Mouse (Mus musculus) liver, embryonic 15.5 days (tissue): ENCODE measurements around the gene Tlr2. TPM values are rescaled to one million over a fixed set of nuclear protein-coding genes. Genes with fewer than 3 reads are reported as not detected.
"Not testable (repeated sequence)": the region's sequence is repeated elsewhere in the genome, so short reads cannot be mapped to it uniquely, and the experiment has no call there.

ENCODE experiments used
- ATAC-seq: fragments of 200-750 bp; cut with Nextera tagmentation; 2 replicates; pipeline ENCODE4 v1.8.0; 2017; ENCODE audit warnings: moderate number of reproducible peaks, mild to moderate bottlenecking, moderate library complexity; ENCODE audit not compliant: insufficient read depth
- H3K27ac ChIP-seq: fragments of 300-500 bp; sonication (generic); replicated peaks from 2 replicates; pipeline ENCODE4 v1.5.1; 2015; ENCODE audit warnings: mild to moderate bottlenecking, inconsistent platforms
- H3K27me3 ChIP-seq: fragments of 300-500 bp; sonication (generic); 2 replicates; pipeline ENCODE4 v1.6.1; 2015; ENCODE audit warnings: mild to moderate bottlenecking, inconsistent platforms
- H3K36me3 ChIP-seq: fragments of 300-500 bp; sonication (generic); replicated peaks from 2 replicates; pipeline ENCODE4 v1.6.1; 2015; ENCODE audit warnings: moderate library complexity, mild to moderate bottlenecking, inconsistent platforms
- H3K4me1 ChIP-seq: fragments of 300-500 bp; sonication (generic); replicated peaks from 2 replicates; pipeline ENCODE4 v1.6.1; 2015; ENCODE audit warnings: inconsistent platforms
- H3K4me2 ChIP-seq: fragments of 300-500 bp; sonication (generic); 2 replicates; pipeline ENCODE4 v1.6.1; 2015; ENCODE audit warnings: moderate library complexity, mild to moderate bottlenecking, inconsistent platforms
- H3K4me3 ChIP-seq: fragments of 300-500 bp; sonication (generic); replicated peaks from 2 replicates; pipeline ENCODE4 v1.5.1; 2015; ENCODE audit warnings: mild to moderate bottlenecking, inconsistent platforms
- H3K9ac ChIP-seq: fragments of 300-500 bp; sonication (generic); 2 replicates; pipeline ENCODE4 v1.6.1; 2015; ENCODE audit warnings: moderate library complexity, mild to moderate bottlenecking, inconsistent platforms
- H3K9me3 ChIP-seq: fragments of 300-500 bp; sonication (generic); replicated peaks from 2 replicates; pipeline ENCODE4 v1.6.1; 2016; ENCODE audit warnings: inconsistent platforms
- WGBS: fragments of 180-500 bp; shearing (Covaris S2); methylation state at CpG from one replicate; pipeline ENCODE4 v1.1.7; 2015; ENCODE audit warnings: mixed read lengths; ENCODE audit not compliant: insufficient replicate concordance; 5-methylcytosine and 5-hydroxymethylcytosine counted together
- polyA plus RNA-seq: library from polyadenylated mRNA; unstranded; fragments of >200 nt; fragmentation: Nextera tagmentation; extraction: Ambion mirVana; gene quantifications from 2 replicates; pipeline ENCODE4 v1.2.1, GENCODE M21; 2015

Tlr2 gene
- polyA plus RNA-seq = 2.6 and 3.0 TPM in 2 replicates

DNA sequence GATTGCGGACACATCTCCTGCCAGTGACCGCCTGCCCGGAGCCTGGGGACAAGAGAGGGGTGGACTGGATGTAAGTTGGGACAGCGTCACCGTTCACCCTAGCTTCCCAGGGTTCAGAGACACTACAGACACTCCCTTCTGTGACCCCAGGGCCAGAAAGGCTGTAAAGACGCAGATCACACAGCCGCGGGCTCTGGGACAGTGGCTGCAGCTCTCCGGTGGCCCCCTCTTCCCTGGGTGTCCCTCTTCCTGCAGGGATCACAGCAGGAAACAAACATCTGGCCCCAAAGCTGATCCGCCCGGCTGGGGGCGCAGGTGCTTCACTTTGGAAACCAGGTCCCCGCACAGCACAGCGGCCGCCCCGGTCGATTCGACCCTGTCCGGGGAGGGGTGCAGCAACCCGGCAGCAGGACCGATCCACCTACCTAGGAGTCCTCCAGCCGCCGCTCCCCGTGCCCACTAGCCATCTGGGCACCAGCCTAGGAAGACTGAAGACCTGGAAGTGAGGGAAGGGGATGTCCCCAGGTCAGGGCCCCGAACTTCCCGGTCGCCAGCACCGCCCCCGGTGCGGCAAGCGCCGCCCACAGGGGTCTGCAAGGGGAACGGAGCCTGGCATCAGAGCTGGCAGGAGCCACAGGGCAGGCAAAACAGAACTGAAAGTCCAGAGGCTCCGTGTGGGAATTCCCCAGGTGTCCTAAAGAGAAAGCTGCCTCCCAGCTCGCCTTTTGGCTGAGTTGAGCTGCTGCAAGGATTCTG lies at the start of gene Tlr2:
Gene Tlr2 (minus strand): TSS at position 673 of the 756 bp plus-strand sequence.
- peak; percentile 57 for ATAC-seq
- Histone ChIP-seq H3K4me1 (no peaks in the 10 kb centered on the region; the same call in 1 of the 2 replicates), H3K27ac (no peak within 1 kb of the TSS), H3K4me3 (peak within 1 kb of the TSS; percentile 61), H3K4me2 (peak within 1 kb of the TSS; percentile 70), H3K9me3 (no peaks in the 10 kb centered on the region), H3K9ac (peak within 1 kb of the TSS; percentile 52), H3K36me3 (no peaks in the 10 kb centered on the region), H3K27me3 (peaks cover 20% of the 10 kb centered on the region)
- WGBS = under 1% methylated on average over 35 of the region's 35 CpGs

DNA sequence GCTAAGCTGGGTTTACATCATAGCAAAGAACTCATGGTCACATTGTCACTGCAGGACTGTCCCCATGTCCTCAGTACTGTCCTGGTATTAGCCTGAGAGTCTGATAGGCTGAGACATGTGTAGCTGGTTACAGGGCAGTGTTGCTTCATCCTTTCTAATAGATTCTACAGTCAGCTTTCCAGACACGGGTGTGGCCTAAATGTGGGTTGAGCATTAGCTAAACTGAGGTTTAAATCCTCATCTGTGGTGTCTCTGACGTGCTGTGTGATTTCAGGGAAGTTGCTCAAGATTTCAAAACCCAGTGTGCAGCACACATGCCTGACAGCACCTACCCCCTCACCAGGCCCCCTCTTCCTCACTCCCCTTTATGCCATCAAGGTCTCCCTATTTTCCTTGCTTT lies 43.6 kb upstream of the Tlr2 start:
- Histone ChIP-seq H3K27me3 (no peaks in the 10 kb centered on the region), H3K9me3 (no peaks in the 10 kb centered on the region), H3K27ac (no peak overlapping the region), H3K4me2 (no peak overlapping the region), H3K36me3 (no peaks in the 10 kb centered on the region), H3K4me3 (no peak overlapping the region), H3K9ac (no peak overlapping the region), H3K4me1 (no peaks in the 10 kb centered on the region)
- 13% methylated on average over 2 of the region's 2 CpGs for WGBS
- ATAC-seq = 0 out of 2 replicates have a peak, but pooled peaks have one; percentile 22

DNA sequence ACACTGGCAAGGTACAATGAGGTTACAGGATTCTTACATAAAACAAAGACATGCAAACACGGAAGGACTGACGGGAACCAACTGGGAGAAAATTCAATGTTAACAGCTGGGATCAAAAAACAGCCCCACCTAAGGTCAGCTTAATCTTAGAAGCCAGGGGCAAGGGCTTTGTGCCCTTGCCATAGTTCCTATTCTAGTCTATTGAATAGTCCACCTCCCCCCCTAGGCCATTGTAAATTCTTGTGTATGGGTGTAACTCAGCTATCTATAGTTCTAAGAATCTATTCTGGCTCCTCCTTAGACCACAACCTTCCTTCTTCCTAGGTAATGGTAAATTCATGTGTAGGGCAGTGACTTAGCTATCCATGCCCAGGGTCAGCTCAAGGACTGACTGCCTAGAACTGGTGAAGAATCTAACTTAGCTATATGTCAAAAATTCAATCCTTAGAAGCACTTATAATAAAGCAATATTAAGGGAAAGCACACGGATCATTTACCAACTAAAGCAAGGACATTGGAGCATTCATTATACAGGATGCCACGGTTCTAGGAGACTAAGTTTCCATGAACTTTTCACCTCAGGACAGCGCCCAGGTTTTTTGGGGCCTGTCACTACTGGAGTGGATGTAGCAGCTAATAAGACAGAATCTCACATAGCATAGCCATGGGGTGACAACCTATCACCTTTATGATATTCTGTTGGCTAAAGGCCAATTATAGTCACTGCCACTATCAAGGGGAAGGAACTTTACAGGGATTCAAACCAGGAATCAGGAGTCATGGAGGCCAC lies 37.9 kb upstream of the Tlr2 start:
- H3K27ac ChIP-seq, H3K9ac ChIP-seq, H3K9me3 ChIP-seq, ATAC-seq, H3K4me2 ChIP-seq, H3K4me1 ChIP-seq, H3K27me3 ChIP-seq, H3K4me3 ChIP-seq, H3K36me3 ChIP-seq: not testable (repeated sequence)
- 73% methylated on average over 5 of the region's 5 CpGs for WGBS

DNA sequence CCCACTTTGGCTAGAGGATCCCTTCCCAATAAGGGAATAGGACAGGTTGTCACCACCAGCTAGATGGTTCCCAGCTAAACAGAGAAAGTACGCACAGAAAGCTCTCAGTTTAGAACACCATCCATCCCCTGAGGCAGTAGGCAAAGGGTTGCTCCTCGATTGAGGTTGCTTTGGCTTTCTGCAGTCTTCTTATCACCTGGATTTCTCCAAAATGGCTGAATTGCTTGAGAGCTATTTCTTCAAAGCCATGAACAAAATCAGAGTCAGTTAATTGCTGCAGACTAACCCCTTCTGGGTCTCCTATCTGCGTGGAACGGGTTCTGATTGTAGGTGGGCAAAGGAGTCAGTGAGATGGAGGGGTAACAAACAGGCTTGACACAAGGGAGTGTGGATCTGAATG lies 37.2 kb upstream of the Tlr2 start:
- Histone ChIP-seq H3K4me3 (no peak overlapping the region), H3K27ac (no peak overlapping the region), H3K27me3 (no peaks in the 10 kb centered on the region), H3K9me3 (no peaks in the 10 kb centered on the region), H3K4me2 (no peak overlapping the region), H3K36me3 (no peaks in the 10 kb centered on the region), H3K9ac (no peak overlapping the region), H3K4me1 (no peaks in the 10 kb centered on the region)
- ATAC-seq = no peak
- 74% methylated on average over 4 of the region's 4 CpGs for WGBS

DNA sequence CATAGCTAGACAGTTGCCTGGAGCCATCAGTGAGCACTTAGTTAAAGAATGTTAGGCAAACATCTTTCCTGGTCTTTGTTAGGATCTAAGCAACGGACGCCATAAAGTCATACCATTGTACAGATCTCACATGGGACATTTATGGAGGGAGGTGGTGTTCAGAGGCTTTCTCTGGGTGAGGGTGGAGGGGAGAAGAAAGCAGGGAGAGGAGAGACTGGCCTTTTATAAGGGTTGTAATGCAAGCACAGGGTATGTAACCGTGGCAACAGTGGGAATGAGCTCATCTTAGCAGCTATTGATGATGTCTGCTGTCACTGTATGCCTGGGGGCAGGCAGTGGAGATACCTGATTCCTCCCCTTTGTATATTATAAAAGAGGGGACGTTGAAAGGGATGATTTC lies 34.7 kb upstream of the Tlr2 start:
- H3K27me3 ChIP-seq = no peaks in the 10 kb centered on the region
- H3K9ac ChIP-seq = no peak overlapping the region
- no peak overlapping the region for H3K4me2 ChIP-seq
- no peak overlapping the region for H3K4me3 ChIP-seq
- 47% methylated on average over 4 of the region's 4 CpGs for WGBS
- H3K4me1 ChIP-seq = no peaks in the 10 kb centered on the region
- no peak for ATAC-seq
- H3K9me3 ChIP-seq = no peaks in the 10 kb centered on the region
- H3K27ac ChIP-seq = no peak overlapping the region
- no peaks in the 10 kb centered on the region for H3K36me3 ChIP-seq

DNA sequence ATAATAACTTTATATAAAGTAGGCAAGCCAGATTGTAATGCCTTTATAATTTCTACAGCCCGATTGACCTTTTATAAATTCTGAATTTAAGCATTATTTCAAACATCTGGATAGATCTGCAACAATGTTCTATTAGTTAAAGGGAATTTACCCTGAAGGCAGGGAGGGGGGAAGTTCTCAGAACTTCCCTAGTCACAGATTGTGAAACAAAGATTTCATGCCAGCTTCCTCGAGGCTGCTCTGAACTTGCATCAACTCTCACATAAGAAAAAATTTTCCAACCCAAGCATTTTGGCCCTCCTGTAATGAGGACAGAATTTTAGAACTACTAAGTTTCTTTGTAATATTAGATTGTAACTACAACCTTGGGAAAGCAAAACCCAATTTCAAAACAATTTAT lies 33.5 kb upstream of the Tlr2 start:
- not testable (repeated sequence) for H3K4me3 ChIP-seq, H3K27me3 ChIP-seq, H3K27ac ChIP-seq, H3K4me1 ChIP-seq, ATAC-seq, H3K4me2 ChIP-seq, H3K9me3 ChIP-seq, H3K9ac ChIP-seq, H3K36me3 ChIP-seq
- 44% methylated on average over 2 of the region's 2 CpGs for WGBS

DNA sequence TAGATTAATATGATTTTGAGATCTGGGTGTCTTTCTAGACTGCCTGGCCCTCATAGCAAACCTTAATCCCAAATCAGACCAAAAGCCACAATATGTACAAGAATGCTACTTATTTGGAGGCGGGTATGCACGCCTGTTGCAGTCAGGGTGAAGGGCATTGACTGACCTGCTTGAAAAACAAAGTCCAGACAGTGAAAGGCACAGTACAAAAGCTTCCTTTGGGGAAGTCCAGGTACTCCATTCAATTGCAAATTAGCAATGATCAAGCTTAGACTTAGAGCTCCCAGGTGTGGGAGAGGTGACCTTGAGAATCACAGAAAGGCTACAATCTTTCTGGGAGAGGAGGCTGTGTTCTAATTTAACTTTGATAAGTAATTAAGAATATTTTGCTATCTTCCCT lies 31.3 kb upstream of the Tlr2 start:
- whole genome bisulfite sequencing = 61% methylated on average over 2 of the region's 2 CpGs
- H3K27ac ChIP-seq, H3K4me3 ChIP-seq, H3K4me2 ChIP-seq, H3K4me1 ChIP-seq, H3K9me3 ChIP-seq, ATAC-seq, H3K36me3 ChIP-seq, H3K9ac ChIP-seq, H3K27me3 ChIP-seq: not testable (repeated sequence)

DNA sequence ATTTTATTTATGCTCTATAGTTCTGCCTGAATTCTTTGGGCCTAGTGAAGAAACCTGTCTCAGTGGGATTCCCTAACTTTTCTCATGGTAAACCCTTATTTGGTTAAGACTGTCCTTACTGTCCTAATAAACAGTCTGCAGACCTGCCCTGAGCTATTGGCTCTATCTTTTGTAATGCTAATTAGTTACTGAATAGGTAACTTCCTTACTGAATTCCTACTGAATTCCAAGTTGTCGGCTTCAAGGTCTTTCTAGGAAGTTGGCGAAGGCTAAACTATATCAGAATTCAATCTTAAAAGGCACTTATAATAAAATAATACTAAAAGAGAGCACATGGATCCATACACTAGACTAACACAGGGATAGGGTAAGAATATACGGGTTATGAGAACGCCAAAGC lies 30.4 kb upstream of the Tlr2 start:
- not testable (repeated sequence) for H3K4me2 ChIP-seq, H3K9ac ChIP-seq, H3K4me1 ChIP-seq, ATAC-seq, H3K27me3 ChIP-seq, H3K27ac ChIP-seq, H3K4me3 ChIP-seq, H3K36me3 ChIP-seq, H3K9me3 ChIP-seq
- 81% methylated on average over 4 of the region's 4 CpGs for WGBS

DNA sequence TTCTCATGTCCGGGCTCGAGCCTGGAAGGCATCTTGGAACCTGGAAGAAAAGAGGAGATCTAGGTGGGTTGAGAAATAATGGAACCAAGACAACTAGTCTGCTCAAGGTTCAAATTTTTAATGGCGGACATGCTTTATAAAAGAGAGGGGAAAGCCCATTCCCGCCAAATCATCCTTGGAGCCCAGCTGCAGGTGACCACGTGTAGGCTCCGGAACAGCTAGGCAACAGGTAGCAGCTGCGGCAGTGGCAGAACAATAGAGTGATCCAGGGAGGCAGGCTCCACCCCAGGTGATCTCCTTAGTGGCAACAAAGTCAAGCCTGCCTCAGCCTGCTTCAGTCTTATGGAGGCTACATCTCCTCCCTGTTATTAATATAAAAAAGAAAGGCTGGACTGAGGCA lies 30.0 kb upstream of the Tlr2 start:
- not testable (repeated sequence) for ATAC-seq, H3K36me3 ChIP-seq, H3K9ac ChIP-seq, H3K9me3 ChIP-seq, H3K4me2 ChIP-seq, H3K4me3 ChIP-seq, H3K4me1 ChIP-seq, H3K27ac ChIP-seq, H3K27me3 ChIP-seq
- WGBS = 64% methylated on average over 7 of the region's 7 CpGs

DNA sequence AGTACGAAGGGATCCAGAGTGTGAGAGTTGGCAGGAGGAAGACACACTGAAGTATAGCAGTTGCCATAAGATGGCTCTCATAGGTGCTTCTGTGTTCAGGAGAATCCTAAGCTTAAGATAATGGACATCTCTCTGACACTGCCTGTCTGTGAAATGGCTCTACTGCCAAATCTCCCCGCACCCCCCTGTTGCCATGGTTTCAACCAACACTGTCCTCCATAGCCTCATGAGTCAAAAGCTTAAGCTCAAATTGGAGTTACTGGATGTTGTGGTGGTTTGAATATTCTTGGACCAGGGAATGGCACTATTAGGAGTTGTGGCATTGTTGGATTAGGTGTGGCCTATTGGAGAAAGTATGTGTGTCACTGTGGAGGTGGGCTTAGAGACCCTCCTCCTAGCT lies 28.2 kb upstream of the Tlr2 start:
- no peak for ATAC-seq
- WGBS = 76% methylated on average over 2 of the region's 2 CpGs

DNA sequence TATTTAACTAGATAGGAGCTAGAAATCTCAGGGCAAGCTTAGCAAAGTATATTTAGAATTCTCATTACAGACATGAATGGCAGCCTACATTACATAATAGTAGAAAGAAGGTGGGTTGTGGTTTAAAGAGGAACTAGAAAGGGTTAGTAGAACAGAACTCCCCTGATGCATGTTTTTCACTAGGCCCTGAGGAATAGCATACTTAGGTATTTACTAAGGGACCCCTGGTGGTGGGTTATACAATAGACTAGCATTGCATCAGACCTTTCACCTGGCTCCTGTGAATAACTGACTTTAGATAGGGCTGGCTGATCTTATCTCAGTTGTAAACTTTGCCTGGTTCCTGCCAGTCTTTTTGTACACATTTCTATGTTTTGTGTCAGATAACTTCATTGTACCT lies 25.5 kb upstream of the Tlr2 start:
- not testable (repeated sequence) for ATAC-seq, H3K4me1 ChIP-seq, H3K4me3 ChIP-seq, H3K9me3 ChIP-seq, H3K27ac ChIP-seq, H3K27me3 ChIP-seq, H3K4me2 ChIP-seq, H3K36me3 ChIP-seq, H3K9ac ChIP-seq

More for the DNA sequence above, 28.2 kb upstream of the Tlr2 start:
- no peak overlapping the region for H3K9ac ChIP-seq
- 0 out of 2 replicates have a peak, but pooled peaks cover 2% of the 10 kb centered on the region for H3K4me1 ChIP-seq
- no peak overlapping the region for H3K27ac ChIP-seq
- H3K4me3 ChIP-seq = no peak overlapping the region
- no peaks in the 10 kb centered on the region for H3K36me3 ChIP-seq
- no peaks in the 10 kb centered on the region for H3K27me3 ChIP-seq
- H3K9me3 ChIP-seq = no peaks in the 10 kb centered on the region
- no peak overlapping the region for H3K4me2 ChIP-seq
